Mouse (Mus musculus) neural tube, embryonic 13.5 days (tissue): ENCODE data around the gene Ugt1a9. TPM values are rescaled to one million over a fixed set of nuclear protein-coding genes. Genes with fewer than 3 reads are reported as not detected.
"Not testable (repeated sequence)": the region's sequence is repeated elsewhere in the genome, so short reads cannot be mapped to it uniquely, and the experiment has no call there.

Experiments used
- ATAC-seq: fragments of 200-750 bp; cut with Nextera tagmentation; 2 replicates; pipeline ENCODE4 v1.8.0; 2017; ENCODE audit warnings: low read depth, mild to moderate bottlenecking, moderate TSS enrichment, moderate library complexity
- H3K27ac ChIP-seq: fragments of 300-500 bp; sonication (generic); replicated peaks from 2 replicates; pipeline ENCODE4 v1.5.1; 2015; ENCODE audit warnings: moderate library complexity, mild to moderate bottlenecking, inconsistent platforms
- H3K27me3 ChIP-seq: fragments of 300-500 bp; sonication (generic); 2 replicates; pipeline ENCODE4 v1.6.1; 2015; ENCODE audit warnings: mild to moderate bottlenecking, inconsistent platforms
- H3K36me3 ChIP-seq: fragments of 300-500 bp; sonication (generic); 2 replicates; pipeline ENCODE4 v1.6.1; 2015; ENCODE audit warnings: mild to moderate bottlenecking, inconsistent platforms
- H3K4me1 ChIP-seq: fragments of 300-500 bp; sonication (generic); replicated peaks from 2 replicates; pipeline ENCODE4 v1.6.1; 2015; ENCODE audit warnings: inconsistent platforms
- H3K4me2 ChIP-seq: fragments of 300-500 bp; sonication (generic); 2 replicates; pipeline ENCODE4 v1.6.1; 2015; ENCODE audit warnings: inconsistent platforms, mild to moderate bottlenecking, moderate library complexity
- H3K4me3 ChIP-seq: fragments of 300-500 bp; sonication (generic); 2 replicates; pipeline ENCODE4 v1.5.1; 2015; ENCODE audit warnings: mild to moderate bottlenecking, inconsistent platforms
- H3K9ac ChIP-seq: fragments of 300-500 bp; sonication (generic); 2 replicates; pipeline ENCODE4 v1.6.1; 2015; ENCODE audit warnings: moderate library complexity, mild to moderate bottlenecking, inconsistent platforms
- H3K9me3 ChIP-seq: fragments of 300-500 bp; sonication (generic); 2 replicates; pipeline ENCODE4 v1.6.1; 2016; ENCODE audit warnings: inconsistent platforms
- WGBS: fragments of 180-500 bp; shearing (Covaris S2); methylation state at CpG from one replicate; pipeline ENCODE4 v1.1.7; 2015; 5-methylcytosine and 5-hydroxymethylcytosine counted together
- polyA plus RNA-seq: library from polyadenylated mRNA; unstranded; fragments of >200 nt; fragmentation: Nextera tagmentation; extraction: Ambion mirVana; gene quantifications from 2 replicates; pipeline ENCODE4 v1.2.1, GENCODE M21; 2015

Gene Ugt1a9
- not detected in 2 replicates for polyA plus RNA-seq

DNA sequence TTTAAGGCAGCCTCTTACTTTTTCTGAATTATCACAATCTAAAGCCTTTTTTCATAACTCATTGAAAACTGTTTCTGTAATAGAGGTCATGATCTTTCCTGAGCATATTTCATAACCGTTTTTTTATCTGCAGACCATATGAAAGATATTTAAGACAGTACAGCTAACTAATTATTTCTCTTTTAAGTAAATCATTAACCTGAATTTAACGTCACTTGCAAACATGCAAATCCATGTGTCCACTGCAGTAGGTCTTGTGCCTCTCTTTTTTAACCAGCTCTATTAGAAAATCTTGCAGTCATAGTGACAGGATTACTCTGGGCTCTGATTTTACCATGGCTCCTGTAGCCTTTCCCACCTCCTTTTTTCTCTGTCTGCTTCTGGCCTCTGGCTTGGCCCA is at the start of gene Ugt1a9:
TSS of gene Ugt1a9 (plus strand) at position 306 of the 400 bp plus-strand sequence.
- Histone ChIP-seq H3K4me2 (no peak within 1 kb of the TSS), H3K27me3 (no peaks in the 10 kb centered on the region), H3K27ac (no peak within 1 kb of the TSS), H3K9me3 (no peaks in the 10 kb centered on the region), H3K4me3 (no peak within 1 kb of the TSS), H3K36me3 (no peaks in the 10 kb centered on the region), H3K4me1 (no peaks in the 10 kb centered on the region), H3K9ac (no peak within 1 kb of the TSS)
- ATAC-seq = no peak
- 80% methylated on average over 2 of the region's 2 CpGs for WGBS

DNA sequence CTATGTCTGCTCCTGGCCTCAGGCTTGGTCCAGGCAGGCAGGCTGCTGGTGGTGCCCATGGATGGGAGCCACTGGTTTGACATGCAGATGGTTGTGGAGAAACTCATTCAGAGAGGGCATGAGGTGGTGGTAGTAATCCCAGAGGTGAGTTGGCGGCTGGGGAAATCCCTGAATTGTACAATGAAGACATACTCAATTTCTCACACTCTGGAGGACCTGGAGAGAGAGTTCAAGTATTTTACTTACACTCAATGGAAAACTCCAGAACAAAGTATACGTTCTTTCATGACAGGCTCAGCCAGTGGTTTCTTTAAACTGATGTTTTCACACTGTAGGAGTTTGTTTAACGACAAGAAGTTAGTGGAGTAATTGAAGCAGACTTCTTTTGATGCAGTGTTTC is 45.4 kb upstream of the Ugt1a9 start:
- H3K27me3 ChIP-seq, ATAC-seq, H3K9ac ChIP-seq, H3K4me3 ChIP-seq, H3K4me2 ChIP-seq, H3K4me1 ChIP-seq, H3K36me3 ChIP-seq, H3K9me3 ChIP-seq, H3K27ac ChIP-seq: not testable (repeated sequence)
- 78% methylated on average over 3 of the region's 3 CpGs for WGBS

DNA sequence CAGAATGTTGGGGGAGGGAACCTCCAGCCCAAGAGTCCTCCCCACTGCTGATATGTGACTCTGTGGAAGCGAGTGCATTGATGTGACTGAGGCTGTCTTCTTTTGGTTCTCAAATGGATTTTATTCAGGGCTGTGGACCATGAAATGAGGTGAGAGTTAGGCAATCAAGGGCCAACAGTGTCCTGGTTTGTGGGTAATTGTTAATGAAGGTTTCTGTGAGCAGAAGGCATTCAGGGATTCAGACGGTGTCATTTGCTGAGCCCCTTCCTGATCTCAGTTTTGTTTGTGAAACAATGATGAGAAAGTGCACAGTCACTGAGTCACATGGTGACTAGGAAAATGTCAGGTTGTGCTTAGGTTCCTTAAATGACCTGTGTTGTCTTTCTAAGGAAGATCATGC is 27.6 kb upstream of the Ugt1a9 start:
- WGBS = 88% methylated on average over 1 of the region's 2 CpGs
- H3K27me3 ChIP-seq, H3K27ac ChIP-seq, H3K36me3 ChIP-seq, ATAC-seq, H3K9ac ChIP-seq, H3K4me3 ChIP-seq, H3K9me3 ChIP-seq, H3K4me2 ChIP-seq, H3K4me1 ChIP-seq: not testable (repeated sequence)

DNA sequence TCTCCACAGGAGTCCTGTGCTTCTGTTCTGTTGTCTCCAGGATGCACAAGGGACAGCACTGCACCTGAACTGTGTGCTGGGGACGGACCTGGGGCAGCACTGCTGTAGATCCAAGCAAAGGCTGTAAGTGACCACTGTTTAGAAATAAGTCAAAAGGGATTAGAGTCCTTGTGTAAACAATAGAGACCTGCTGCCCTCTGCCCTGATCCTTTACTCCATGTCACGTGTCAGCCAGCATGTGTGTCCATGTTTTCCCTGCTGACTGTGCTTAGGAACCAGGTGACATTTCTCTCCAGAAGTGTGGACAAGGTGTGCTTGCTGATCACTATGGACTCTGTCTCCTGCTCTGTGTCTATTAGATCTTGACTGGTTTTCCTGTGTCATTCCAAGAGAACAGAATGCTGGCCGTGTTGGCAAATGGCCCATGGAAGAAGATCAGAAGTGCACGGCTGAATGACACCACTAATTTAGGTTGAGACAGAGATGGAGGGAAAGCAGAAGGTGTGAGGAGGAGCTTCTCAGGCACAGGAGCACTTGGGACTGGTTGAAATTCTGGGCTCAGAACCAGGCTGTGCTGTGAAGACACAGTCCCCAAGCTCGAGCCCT is 25.7 kb upstream of the Ugt1a9 start:
- not testable (repeated sequence) for H3K36me3 ChIP-seq, ATAC-seq, H3K27ac ChIP-seq, H3K4me3 ChIP-seq, H3K4me1 ChIP-seq, H3K27me3 ChIP-seq, H3K9me3 ChIP-seq, H3K4me2 ChIP-seq, H3K9ac ChIP-seq
- 77% methylated on average over 4 of the region's 5 CpGs for WGBS

DNA sequence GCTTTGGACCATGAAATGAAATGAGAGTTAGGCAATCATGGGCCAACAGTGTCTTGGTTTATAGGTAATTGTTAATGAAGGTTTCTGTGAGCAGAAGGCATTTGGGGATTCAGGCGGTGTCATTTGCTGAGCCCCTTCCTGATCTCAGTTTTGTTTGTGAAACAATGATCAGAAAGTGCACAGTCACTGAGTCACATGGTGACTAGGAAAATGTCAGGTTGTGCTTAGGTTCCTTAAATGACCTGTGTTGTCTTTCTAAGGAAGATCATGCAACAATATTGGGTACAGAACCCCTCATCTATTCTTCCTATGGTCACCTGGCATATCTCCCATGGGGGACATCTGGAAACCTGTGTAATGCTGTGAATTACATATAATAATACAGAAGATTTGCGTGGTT is 23.2 kb upstream of the Ugt1a9 start:
- H3K9me3 ChIP-seq, H3K27me3 ChIP-seq, ATAC-seq, H3K9ac ChIP-seq, H3K4me3 ChIP-seq, H3K36me3 ChIP-seq, H3K27ac ChIP-seq, H3K4me2 ChIP-seq, H3K4me1 ChIP-seq: not testable (repeated sequence)
- WGBS = 81% methylated on average over 2 of the region's 2 CpGs

DNA sequence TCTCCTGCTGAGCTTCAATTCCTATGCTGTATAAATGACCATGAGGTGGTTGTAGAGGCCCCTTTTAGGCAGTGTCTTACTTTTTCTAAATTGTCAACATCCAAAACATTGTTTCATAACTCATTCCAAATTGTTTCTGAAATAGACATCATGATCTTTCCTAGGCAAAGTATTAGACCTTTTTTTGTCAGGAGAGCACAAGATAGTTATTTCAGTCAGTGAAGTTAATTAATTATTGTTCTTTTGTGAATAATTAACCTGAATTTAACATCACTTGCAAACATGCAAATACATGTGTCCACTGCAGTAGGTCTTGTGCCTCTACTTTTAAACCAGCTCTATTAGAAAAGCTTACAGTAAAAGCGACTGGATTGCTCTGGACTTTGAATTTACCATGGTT is 15.5 kb upstream of the Ugt1a9 start, which contains the start of gene Ugt1a10:
TSS of gene Ugt1a10 (plus strand) at position 301 of the 400 bp plus-strand sequence.
- Histone ChIP-seq H3K4me1 (no peaks in the 10 kb centered on the region), H3K36me3 (no peaks in the 10 kb centered on the region), H3K9ac (no peak within 1 kb of the TSS), H3K9me3 (no peaks in the 10 kb centered on the region), H3K27ac (no peak within 1 kb of the TSS), H3K27me3 (no peaks in the 10 kb centered on the region), H3K4me3 (no peak within 1 kb of the TSS), H3K4me2 (no peak within 1 kb of the TSS)
- no peak for ATAC-seq
- WGBS = 85% methylated on average over 1 of the region's 1 CpGs

DNA sequence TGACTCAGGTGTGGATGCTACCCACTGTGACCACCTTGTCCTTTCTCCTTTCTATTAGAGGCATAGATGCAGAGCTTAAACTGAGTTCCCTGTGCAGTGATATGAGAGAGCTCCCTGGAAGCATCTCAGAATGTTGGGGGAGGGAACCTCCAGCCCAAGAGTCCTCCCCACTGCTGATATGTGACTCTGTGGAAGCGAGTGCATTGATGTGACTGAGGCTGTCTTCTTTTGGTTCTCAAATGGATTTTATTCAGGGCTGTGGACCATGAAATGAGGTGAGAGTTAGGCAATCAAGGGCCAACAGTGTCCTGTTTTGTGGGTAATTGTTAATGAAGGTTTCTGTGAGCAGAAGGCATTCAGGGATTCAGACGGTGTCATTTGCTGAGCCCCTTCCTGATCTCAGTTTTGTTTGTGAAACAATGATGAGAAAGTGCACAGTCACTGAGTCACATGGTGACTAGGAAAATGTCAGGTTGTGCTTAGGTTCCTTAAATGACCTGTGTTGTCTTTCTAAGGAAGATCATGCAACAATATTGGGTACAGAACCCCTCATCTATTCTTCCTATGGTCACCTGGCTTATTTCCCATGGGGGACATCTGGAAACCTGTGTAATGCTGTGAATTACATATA is 4.0 kb upstream of the Ugt1a9 start:
- H3K36me3 ChIP-seq, H3K4me1 ChIP-seq, H3K9ac ChIP-seq, ATAC-seq, H3K4me2 ChIP-seq, H3K9me3 ChIP-seq, H3K27me3 ChIP-seq, H3K27ac ChIP-seq, H3K4me3 ChIP-seq: not testable (repeated sequence)
- WGBS = 67% methylated on average over 1 of the region's 2 CpGs

DNA sequence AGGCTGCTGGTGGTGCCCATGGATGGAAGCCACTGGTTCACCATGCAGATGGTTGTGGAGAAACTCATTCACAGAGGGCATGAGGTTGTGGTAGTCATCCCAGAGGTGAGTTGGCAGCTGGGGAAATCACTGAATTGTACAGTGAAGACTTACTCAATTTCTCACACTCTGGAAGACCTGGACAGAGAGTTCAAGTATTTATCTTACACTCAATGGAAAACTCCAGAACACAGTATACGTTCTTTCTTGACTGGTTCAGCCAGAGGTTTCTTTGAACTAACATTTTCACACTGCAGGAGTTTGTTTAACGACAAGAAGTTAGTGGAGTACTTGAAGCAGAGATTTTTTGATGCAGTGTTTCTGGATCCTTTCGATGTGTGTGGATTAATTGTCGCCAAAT is 302 bp downstream of the Ugt1a9 start:
- Histone ChIP-seq H3K9me3 (no peaks in the 10 kb centered on the region), H3K4me1 (no peaks in the 10 kb centered on the region), H3K27ac (no peak overlapping the region), H3K36me3 (no peaks in the 10 kb centered on the region), H3K27me3 (no peaks in the 10 kb centered on the region), H3K4me2 (no peak overlapping the region), H3K9ac (no peak overlapping the region), H3K4me3 (no peak overlapping the region)
- no peak for ATAC-seq
- 84% methylated on average over 4 of the region's 4 CpGs for WGBS

DNA sequence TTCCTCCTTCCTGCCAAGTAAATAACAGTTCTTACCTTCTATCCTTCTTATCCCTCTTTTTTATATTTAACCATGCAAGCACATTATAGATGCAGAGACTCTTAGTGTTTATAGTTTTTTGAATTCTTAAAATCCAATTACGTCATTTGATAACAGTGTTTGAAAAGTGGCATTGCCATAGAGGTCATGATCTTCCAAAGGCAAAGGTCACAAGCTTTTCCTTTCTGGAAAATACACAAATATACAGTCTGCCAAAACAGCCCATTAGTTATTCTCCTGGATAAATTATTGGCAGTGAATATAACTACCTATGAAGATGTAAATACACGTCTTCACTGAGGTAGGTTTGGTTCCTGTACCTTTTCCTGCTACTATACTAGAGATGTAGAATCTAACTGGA is 3.9 kb downstream of the Ugt1a9 start:
- Histone ChIP-seq H3K27ac (no peak overlapping the region), H3K4me1 (no peaks in the 10 kb centered on the region), H3K9me3 (no peaks in the 10 kb centered on the region), H3K36me3 (no peaks in the 10 kb centered on the region), H3K9ac (no peak overlapping the region), H3K27me3 (no peaks in the 10 kb centered on the region), H3K4me2 (no peak overlapping the region), H3K4me3 (no peak overlapping the region)
- 87% methylated on average over 2 of the region's 2 CpGs for WGBS
- no peak for ATAC-seq

DNA sequence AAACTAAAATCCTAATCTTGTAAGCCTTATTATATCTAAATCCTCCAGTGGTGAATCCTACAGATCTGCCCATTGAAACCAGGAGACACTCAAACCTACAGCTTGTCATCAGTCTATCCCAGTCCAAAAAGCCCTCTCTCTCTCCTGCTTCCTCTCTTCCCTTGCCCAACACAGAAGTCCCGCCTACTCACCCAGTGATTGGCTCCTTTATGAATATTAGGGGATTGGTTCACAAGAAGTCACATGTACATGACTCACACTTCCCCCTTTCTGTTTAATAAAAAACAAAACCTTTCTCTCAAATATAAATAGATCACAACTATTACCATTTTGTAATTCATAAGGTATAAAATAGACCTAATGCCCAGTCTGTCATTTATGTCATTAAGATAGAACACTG is 6.5 kb downstream of the Ugt1a9 start:
- Histone ChIP-seq H3K4me3 (no peak overlapping the region), H3K27me3 (no peaks in the 10 kb centered on the region), H3K9me3 (no peaks in the 10 kb centered on the region), H3K4me2 (no peak overlapping the region), H3K9ac (no peak overlapping the region), H3K36me3 (no peaks in the 10 kb centered on the region), H3K4me1 (no peaks in the 10 kb centered on the region), H3K27ac (no peak overlapping the region)
- no peak for ATAC-seq
- WGBS = 86% methylated on average over 1 of the region's 1 CpGs

DNA sequence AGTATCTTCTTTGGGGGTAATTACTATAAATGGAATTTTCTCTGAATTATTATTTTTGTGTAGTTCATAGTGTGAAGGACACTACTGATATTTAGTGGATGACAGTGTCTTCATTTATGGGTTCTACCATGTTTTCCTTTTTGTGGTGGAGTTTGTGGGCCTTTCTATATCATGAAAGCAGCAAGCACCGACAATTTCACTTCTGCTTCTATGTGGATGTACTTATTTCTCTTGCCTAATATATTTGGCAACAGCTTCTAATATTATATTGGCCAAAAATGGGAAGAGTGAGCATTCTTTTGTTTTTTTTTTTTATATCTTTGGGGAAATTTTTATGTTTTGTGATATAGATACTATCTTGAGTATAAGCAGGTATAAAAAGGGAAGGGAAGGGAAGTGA is 11.1 kb downstream of the Ugt1a9 start:
- Histone ChIP-seq H3K9ac (no peak overlapping the region), H3K27ac (no peak overlapping the region), H3K4me1 (no peaks in the 10 kb centered on the region), H3K36me3 (no peaks in the 10 kb centered on the region), H3K4me2 (no peak overlapping the region), H3K4me3 (no peak overlapping the region), H3K9me3 (no peaks in the 10 kb centered on the region), H3K27me3 (no peaks in the 10 kb centered on the region)
- 97% methylated on average over 1 of the region's 1 CpGs for WGBS
- no peak for ATAC-seq

DNA sequence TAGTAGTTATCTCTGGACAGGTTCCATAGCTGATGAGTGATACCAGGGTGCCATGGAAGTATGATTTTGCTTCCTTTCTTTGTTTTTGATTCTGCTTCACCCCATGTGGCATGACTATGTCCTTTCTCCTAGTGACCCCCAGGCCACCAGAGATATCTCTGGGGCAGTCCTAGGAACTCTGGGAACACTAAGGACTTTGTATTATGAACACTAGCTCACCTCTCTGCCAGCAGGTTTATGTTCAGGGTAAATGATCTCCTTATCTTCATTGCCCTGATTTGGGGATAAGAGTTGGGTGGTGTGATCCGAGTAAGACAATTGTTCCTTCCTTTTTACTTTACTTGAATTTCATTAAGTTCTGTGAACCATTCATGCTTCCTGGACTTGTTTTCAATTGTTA is 15.5 kb downstream of the Ugt1a9 start:
- WGBS = 85% methylated on average over 1 of the region's 1 CpGs
- Histone ChIP-seq H3K9ac (no peak overlapping the region), H3K4me2 (no peak overlapping the region), H3K27ac (no peak overlapping the region), H3K4me1 (no peaks in the 10 kb centered on the region), H3K9me3 (no peaks in the 10 kb centered on the region), H3K4me3 (no peak overlapping the region), H3K36me3 (no peaks in the 10 kb centered on the region), H3K27me3 (no peaks in the 10 kb centered on the region)
- no peak for ATAC-seq

DNA sequence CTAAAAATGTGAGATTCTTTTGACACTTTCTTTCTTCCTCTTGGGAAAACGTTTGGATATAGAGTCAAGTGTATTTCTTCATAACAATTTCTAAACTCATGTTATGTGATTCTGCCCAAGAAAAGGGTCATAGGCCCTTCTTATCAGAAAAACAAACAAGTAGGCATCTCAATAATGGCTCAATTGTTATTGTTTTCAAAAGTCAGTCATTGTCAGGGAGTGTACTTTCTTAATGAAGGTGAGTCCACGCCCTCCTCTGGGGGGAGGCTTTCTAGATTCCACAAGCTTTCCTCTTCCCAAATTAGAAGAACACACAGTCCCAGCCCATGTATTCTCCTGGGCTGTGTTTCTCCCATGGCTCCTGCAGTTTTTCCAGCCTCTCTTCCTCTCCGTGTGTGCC is 16.9 kb downstream of the Ugt1a9 start, which contains the start of gene Ugt1a8:
TSS of gene Ugt1a8 (plus strand) at position 301 of the 400 bp plus-strand sequence.
- 78% methylated on average over 3 of the region's 3 CpGs for WGBS
- H3K4me2 ChIP-seq = no peak within 1 kb of the TSS
- no peak within 1 kb of the TSS for H3K4me3 ChIP-seq
- H3K9ac ChIP-seq = no peak within 1 kb of the TSS
- H3K36me3 ChIP-seq = no peaks in the 10 kb centered on the region
- H3K27ac ChIP-seq = no peak within 1 kb of the TSS
- H3K4me1 ChIP-seq = no peaks in the 10 kb centered on the region
- H3K9me3 ChIP-seq = no peaks in the 10 kb centered on the region
- no peak for ATAC-seq
- H3K27me3 ChIP-seq = no peaks in the 10 kb centered on the region
